Mouse (Mus musculus) left cerebral cortex, adult 2 months (tissue): ENCODE measurements around the gene Sf3b1. TPM values are rescaled to one million over a fixed set of nuclear protein-coding genes. Genes with fewer than 3 reads are reported as not detected.
"Not testable (repeated sequence)": the region's sequence is repeated elsewhere in the genome, so short reads cannot be mapped to it uniquely, and the experiment has no call there.

Experiments used
- DNase-seq, 2 experiments: peaks; one replicate each; pipeline ENCODE4 v3.0.0; 2021 to 2022; ENCODE audit warnings: low spot score in 2 of 2, mixed read lengths in 1 of 2; ENCODE audit errors: extremely low spot score in 1 of 2
- H3K27ac ChIP-seq: fragments of 200-600 bp; 2 replicates; pipeline ENCODE4 v1.8.1; 2022
- H3K4me3 ChIP-seq: fragments of 200-600 bp; 2 replicates; pipeline ENCODE4 v1.8.1; 2022
- CTCF ChIP-seq: fragments of 200-600 bp; IDR thresholded peaks from 2 replicates; pipeline ENCODE4 v1.8.1; 2022; ENCODE audit warnings: antibody characterized with exemption, mild to moderate bottlenecking, moderate library complexity
- intact Hi-C: fragments of 180-260 bp; cut with DNase I; formaldehyde crosslinking; loops from one replicate; pipeline ENCODE4 v1.15.1; 2025
- total RNA-seq, 2 experiments: library from RNA; stranded (reverse); gene quantifications; 2 replicates each; pipeline ENCODE4 v1.2.3; 2021

Gene Sf3b1
- total RNA-seq, 2 experiments from 2014 or later: 159 to 164 TPM

DNA sequence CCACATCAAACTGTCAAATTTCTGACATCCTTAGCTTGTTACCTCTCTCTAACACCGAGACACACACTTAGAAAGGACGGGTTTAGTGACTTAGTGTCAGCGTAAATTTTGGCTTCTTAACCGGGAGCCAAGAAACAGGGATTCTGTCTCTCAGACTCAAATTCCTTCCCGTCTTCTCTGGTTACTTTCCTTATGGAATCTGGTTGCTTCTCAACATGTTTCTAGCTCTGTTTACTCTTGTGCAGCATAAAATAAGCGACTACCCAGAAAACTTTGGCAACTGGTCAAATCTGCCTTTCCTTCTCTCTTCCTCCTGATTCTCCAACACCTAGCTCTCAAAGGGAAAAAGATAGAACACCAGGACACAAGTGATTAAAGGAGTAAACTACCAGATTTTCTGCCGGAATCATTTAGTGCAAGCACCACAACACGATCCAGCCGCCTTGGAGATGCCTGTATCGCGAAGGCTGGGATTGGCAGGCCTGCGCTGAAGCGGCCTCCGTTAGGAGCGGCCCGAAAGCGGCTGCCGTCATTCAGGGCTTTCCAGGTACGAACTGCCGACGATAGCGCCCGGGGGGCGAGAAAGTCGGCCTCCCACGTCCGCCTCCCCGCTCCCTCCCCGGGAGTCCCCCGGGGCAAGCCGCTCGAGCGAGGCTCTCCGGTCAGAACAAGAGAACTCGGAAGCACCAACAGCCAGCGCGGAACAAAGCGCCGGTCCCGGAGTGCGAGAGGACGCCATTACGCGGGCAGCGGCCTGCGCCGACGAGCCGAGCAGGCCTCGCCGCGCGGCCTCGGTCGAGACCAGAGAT, 633 bp downstream of the Sf3b1 start:
- intact Hi-C loops: loop anchor here (1.0 to 2.0 kb wide), 3 partner anchors 26 to 104 kb away; partner anchors contain the start of genes Coq10b and Mob4
- no peak for TF ChIP-seq CTCF
- peak overlapping the region; percentile 97 for H3K4me3 ChIP-seq
- peak overlapping the region; percentile 99 for H3K27ac ChIP-seq
- no peak for DNase-seq

GRCm38 (mm10) chr1:55025656-55026430, 1.4 kb downstream of the Sf3b1 start:
- intact Hi-C loops: loop anchor here (2.0 kb wide), 2 partner anchors 61 to 105 kb away; partner anchors contain the start of gene Mob4
- no peak for DNase-seq
- peak overlapping the region; percentile 97 for H3K4me3 ChIP-seq
- H3K27ac ChIP-seq: peak overlapping the region; percentile 99
- no peak; the same call in 1 of the 2 replicates for TF ChIP-seq CTCF

DNA sequence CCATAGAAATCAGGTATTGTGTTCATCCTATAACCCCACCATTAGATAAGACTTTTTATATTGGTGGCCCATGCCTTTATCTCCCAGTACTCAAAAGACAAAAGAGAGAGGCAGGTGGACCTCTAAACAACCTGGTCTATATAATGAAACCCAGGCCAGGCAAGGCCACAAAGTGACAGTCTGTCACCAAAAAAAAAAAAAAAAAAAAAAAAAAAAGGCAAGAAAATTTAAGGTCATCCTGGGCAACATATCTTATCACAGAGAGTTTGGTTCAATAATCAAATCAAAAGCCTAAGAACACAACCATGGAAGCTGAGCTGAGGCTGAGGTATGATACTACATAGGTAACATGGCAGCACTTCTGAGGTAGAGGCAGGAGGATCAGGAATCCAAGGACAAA, 5.4 kb downstream of the Sf3b1 start:
- Histone ChIP-seq H3K27ac (no peak overlapping the region), H3K4me3 (no peak overlapping the region)
- DNase-seq: no peak
- TF ChIP-seq CTCF: no peak
- intact Hi-C loops: no loop called here

GRCm38 (mm10) chr1:55012513-55012912, 14.8 kb downstream of the Sf3b1 start:
- intact Hi-C loops: no loop called here
- H3K4me3 ChIP-seq: no peak overlapping the region
- TF ChIP-seq CTCF: peak; percentile 10; the same call in 1 of the 2 replicates
- H3K27ac ChIP-seq: no peak overlapping the region
- DNase-seq: no peak

- not testable (repeated sequence) for DNase-seq
Observed at GRCm38 (mm10) chr1:55008313-55008712, 19.0 kb downstream of the Sf3b1 start.

DNA sequence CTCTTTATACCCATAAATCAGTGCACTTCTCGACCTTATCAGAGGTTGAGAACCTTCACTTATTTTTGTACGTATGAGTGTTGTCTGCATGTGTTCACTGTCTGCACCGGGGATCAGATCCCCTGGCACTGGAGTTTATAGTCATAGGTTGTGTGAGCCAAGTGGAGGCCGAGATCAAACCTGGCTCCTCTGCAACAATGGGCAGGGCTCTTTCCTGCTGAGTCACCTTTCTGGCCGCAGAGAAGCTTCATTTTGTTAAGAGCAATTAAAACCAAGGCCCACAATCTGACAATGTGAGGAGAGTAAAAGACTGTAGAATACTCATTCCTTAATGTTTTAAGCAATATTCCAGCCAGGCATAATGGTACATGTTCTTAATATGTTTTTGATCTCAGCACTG, 33.7 kb downstream of the Sf3b1 start:
- Histone ChIP-seq H3K4me3 (no peak overlapping the region), H3K27ac (no peak overlapping the region)
- TF ChIP-seq CTCF: no peak
- intact Hi-C loops: no loop called here
- no peak for DNase-seq

More at GRCm38 (mm10) chr1:55008313-55008712, 19.0 kb downstream of the Sf3b1 start:
- H3K4me3 ChIP-seq, H3K27ac ChIP-seq, intact Hi-C loops: not testable (repeated sequence)

DNA sequence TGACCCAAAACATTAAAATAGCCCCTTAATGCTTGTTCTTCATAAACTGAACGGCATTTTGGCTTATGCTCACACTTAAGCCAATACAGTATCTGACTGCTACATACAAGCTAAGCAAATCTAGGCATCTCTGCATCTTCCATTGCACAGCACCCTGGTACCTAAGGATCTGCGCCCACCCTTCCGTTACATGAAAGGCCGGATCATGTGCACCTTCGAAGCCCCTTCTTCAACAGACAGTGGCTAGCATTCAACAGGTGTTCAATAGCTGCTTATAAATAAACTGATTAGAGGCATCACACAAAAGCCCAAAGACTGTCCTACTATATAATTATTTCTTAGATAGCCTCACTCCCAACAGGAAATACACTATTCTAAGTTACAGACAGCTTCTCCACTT, 41.0 kb downstream of the Sf3b1 start:
- H3K4me3 ChIP-seq: no peak overlapping the region
- intact Hi-C loops: loop anchor here (5.0 kb wide), 1 partner anchor 559 kb away; no protein-coding TSS in a partner anchor
- TF ChIP-seq CTCF: no peak
- DNase-seq: no peak
- no peak overlapping the region for H3K27ac ChIP-seq

DNA sequence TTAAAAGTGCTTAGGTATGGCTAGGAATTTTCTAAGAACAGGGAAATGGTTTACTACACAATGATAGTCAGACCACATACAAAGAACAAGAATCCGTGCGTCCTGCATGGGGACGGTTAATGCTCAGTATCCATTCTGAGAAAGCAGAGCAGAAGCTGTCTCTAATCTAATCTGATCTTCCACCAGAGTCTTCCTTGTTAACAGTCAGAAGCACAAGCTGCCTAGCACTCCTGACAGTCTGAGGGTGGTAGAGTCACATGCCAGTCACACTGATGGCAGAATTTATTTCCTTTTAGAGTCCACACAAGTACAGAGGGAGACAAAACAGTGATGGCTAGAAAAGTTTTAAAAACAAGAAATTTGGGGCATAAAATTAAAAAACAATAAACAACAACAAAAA, 41.5 kb downstream of the Sf3b1 start:
- DNase-seq: no peak
- no peak overlapping the region for H3K4me3 ChIP-seq
- intact Hi-C loops: loop anchor here (5.0 kb wide), 1 partner anchor 559 kb away; no protein-coding TSS in a partner anchor
- H3K27ac ChIP-seq: no peak overlapping the region
- no peak for TF ChIP-seq CTCF

- DNase-seq: no peak
- intact Hi-C loops: loop anchor here (5.0 kb wide), 1 partner anchor 227 kb away; no protein-coding TSS in a partner anchor
- no peak for TF ChIP-seq CTCF
- no peak overlapping the region for H3K27ac ChIP-seq
- no peak overlapping the region for H3K4me3 ChIP-seq
Observed at GRCm38 (mm10) chr1:54984154-54984553, 43.1 kb downstream of the Sf3b1 start.

GRCm38 (mm10) chr1:54983339-54983738, 43.9 kb downstream of the Sf3b1 start:
- no peak for DNase-seq
- intact Hi-C loops: loop anchor here (5.0 kb wide), 1 partner anchor 226 kb away; no protein-coding TSS in a partner anchor
- TF ChIP-seq CTCF: peak; percentile 63

GRCm38 (mm10) chr1:54982636-54983035, 44.6 kb downstream of the Sf3b1 start:
- no peak overlapping the region for H3K27ac ChIP-seq
- DNase-seq: no peak
- intact Hi-C loops: loop anchor here (5.0 kb wide), 1 partner anchor 225 kb away; no protein-coding TSS in a partner anchor
- H3K4me3 ChIP-seq: no peak overlapping the region
- TF ChIP-seq CTCF: no peak

More at GRCm38 (mm10) chr1:54983339-54983738, 43.9 kb downstream of the Sf3b1 start:
- Histone ChIP-seq H3K4me3 (no peak overlapping the region), H3K27ac (no peak overlapping the region)
